Mouse (Mus musculus): ENCODE data around the gene Per1. TPM values are rescaled to one million over a fixed set of nuclear protein-coding genes. Genes with fewer than 3 reads are reported as not detected.

The Per1 gene
- total and polyA plus RNA-seq, 3 experiments = 36.4 to 79.8 (median 44.4) TPM

- no peaks in the 10 kb centered on the region; the same call in 1 of the 2 replicates for H3K4me1 ChIP-seq (ENCODE audit: control insufficient read depth, insufficient read depth, low read length)
- TF ChIP-seq POLR2A (IDR thresholded peaks at IDR 0.05; ENCODE audit: insufficient read depth, low read depth, low read length) (no peak), EP300 (IDR thresholded peaks at IDR 0.05; ENCODE audit: insufficient read depth, low read depth, low read length) (no peak), CTCF (IDR thresholded peaks at IDR 0.05) (no peak)
- H3K27me3 ChIP-seq (ENCODE audit: control insufficient read depth, insufficient read depth, low read length) = no peaks in the 10 kb centered on the region
- no peaks in the 10 kb centered on the region for H3K79me2 ChIP-seq (replicated peaks; ENCODE audit: control insufficient read depth, insufficient read depth, low read length)
- no peak for DNase-seq
- 86% methylated on average over 3 of the region's 3 CpGs for WGBS
- H3K27ac ChIP-seq = no peak overlapping the region
- intact Hi-C loops (cut with DNase I) = no loop called here
- H3K4me3 ChIP-seq = no peak overlapping the region
- H3K36me3 ChIP-seq (ENCODE audit: control insufficient read depth, insufficient read depth, low read length) = no peaks in the 10 kb centered on the region; the same call in 1 of the 2 replicates
- H3K9ac ChIP-seq (ENCODE audit: low read depth, low read length) = no peak overlapping the region
Observed at GRCm38 (mm10) chr11:69114621-69115020, 19.6 kb downstream of the Per1 start.

- Histone ChIP-seq H3K27me3 (ENCODE audit: control insufficient read depth, insufficient read depth, low read length) (no peaks in the 10 kb centered on the region), H3K4me1 (ENCODE audit: control insufficient read depth, insufficient read depth, low read length) (peaks cover 2% of the 10 kb centered on the region; the same call in 1 of the 2 replicates), H3K9ac (ENCODE audit: low read depth, low read length) (no peak overlapping the region), H3K36me3 (ENCODE audit: control insufficient read depth, insufficient read depth, low read length) (no peaks in the 10 kb centered on the region), H3K79me2 (replicated peaks; ENCODE audit: control insufficient read depth, insufficient read depth, low read length) (no peaks in the 10 kb centered on the region), H3K27ac (no peak overlapping the region), H3K4me3 (no peak overlapping the region)
- no peak for DNase-seq
- TF ChIP-seq EP300 (IDR thresholded peaks at IDR 0.05; ENCODE audit: insufficient read depth, low read depth, low read length) (no peak), CTCF (IDR thresholded peaks at IDR 0.05) (no peak), POLR2A (IDR thresholded peaks at IDR 0.05; ENCODE audit: insufficient read depth, low read depth, low read length) (no peak)
- 66% methylated on average over 5 of the region's 5 CpGs for WGBS
- intact Hi-C loops (cut with DNase I) = no loop called here
Observed at GRCm38 (mm10) chr11:69116843-69117242, 21.8 kb downstream of the Per1 start.

- TF ChIP-seq CTCF (IDR thresholded peaks at IDR 0.05) (no peak), POLR2A (IDR thresholded peaks at IDR 0.05; ENCODE audit: insufficient read depth, low read depth, low read length) (no peak), EP300 (IDR thresholded peaks at IDR 0.05; ENCODE audit: insufficient read depth, low read depth, low read length) (no peak)
- 1% methylated on average over 45 of the region's 45 CpGs for WGBS
- H3K27ac ChIP-seq = peak overlapping the region; percentile 87
Observed at GRCm38 (mm10) chr11:69117737-69118695, 23.0 kb downstream of the Per1 start.

GRCm38 (mm10) chr11:69118765-69119164, 23.7 kb downstream of the Per1 start:
- no peak overlapping the region for H3K9ac ChIP-seq (ENCODE audit: low read depth, low read length)
- H3K36me3 ChIP-seq (ENCODE audit: control insufficient read depth, insufficient read depth, low read length) = no peaks in the 10 kb centered on the region
- peaks cover 2% of the 10 kb centered on the region; the same call in 1 of the 2 replicates for H3K4me1 ChIP-seq (ENCODE audit: control insufficient read depth, insufficient read depth, low read length)
- DNase-seq = peak; percentile 84 to 90
- H3K27ac ChIP-seq = peak overlapping the region; percentile 23; the same call in 1 of the 2 replicates
- TF ChIP-seq CTCF (IDR thresholded peaks at IDR 0.05) (no peak), EP300 (IDR thresholded peaks at IDR 0.05; ENCODE audit: insufficient read depth, low read depth, low read length) (peak; percentile 89), POLR2A (IDR thresholded peaks at IDR 0.05; ENCODE audit: insufficient read depth, low read depth, low read length) (0 out of 2 replicates have a peak, but pooled peaks have one; percentile 19)
- WGBS = 5% methylated on average over 15 of the region's 15 CpGs
- H3K27me3 ChIP-seq (ENCODE audit: control insufficient read depth, insufficient read depth, low read length) = no peaks in the 10 kb centered on the region
- intact Hi-C loops (cut with DNase I) = loop anchor here (1.0 kb wide), 1 partner anchor 26 kb away; no protein-coding TSS in a partner anchor
- H3K79me2 ChIP-seq (replicated peaks; ENCODE audit: control insufficient read depth, insufficient read depth, low read length) = no peaks in the 10 kb centered on the region
- H3K4me3 ChIP-seq = peak overlapping the region; percentile 86

More at GRCm38 (mm10) chr11:69117737-69118695, 23.0 kb downstream of the Per1 start:
- Histone ChIP-seq H3K4me1 (ENCODE audit: control insufficient read depth, insufficient read depth, low read length) (peaks cover 2% of the 10 kb centered on the region; the same call in 1 of the 2 replicates), H3K27me3 (ENCODE audit: control insufficient read depth, insufficient read depth, low read length) (no peaks in the 10 kb centered on the region), H3K9ac (ENCODE audit: low read depth, low read length) (peak overlapping the region; percentile 73), H3K4me3 (peak overlapping the region; percentile 86), H3K79me2 (replicated peaks; ENCODE audit: control insufficient read depth, insufficient read depth, low read length) (no peaks in the 10 kb centered on the region), H3K36me3 (ENCODE audit: control insufficient read depth, insufficient read depth, low read length) (no peaks in the 10 kb centered on the region)
- peak; percentile 81 to 83 for DNase-seq
- intact Hi-C loops (cut with DNase I) = loop anchor here (1.0 kb wide), 1 partner anchor 26 kb away; no protein-coding TSS in a partner anchor

GRCm38 (mm10) chr11:69119446-69120155, 24.6 kb downstream of the Per1 start:
- H3K27ac ChIP-seq = no peak overlapping the region
- H3K9ac ChIP-seq (ENCODE audit: low read depth, low read length) = no peak overlapping the region
- no peaks in the 10 kb centered on the region for H3K79me2 ChIP-seq (replicated peaks; ENCODE audit: control insufficient read depth, insufficient read depth, low read length)
- no peak overlapping the region for H3K4me3 ChIP-seq
- no peak for DNase-seq
- H3K4me1 ChIP-seq (ENCODE audit: control insufficient read depth, insufficient read depth, low read length) = peaks cover 2% of the 10 kb centered on the region; the same call in 1 of the 2 replicates
- intact Hi-C loops (cut with DNase I) = loop anchor here (5.0 kb wide), 1 partner anchor 152 kb away; the partner anchor contains the start of gene Slc25a35
- TF ChIP-seq EP300 (IDR thresholded peaks at IDR 0.05; ENCODE audit: insufficient read depth, low read depth, low read length) = no peak
- TF ChIP-seq POLR2A (IDR thresholded peaks at IDR 0.05; ENCODE audit: insufficient read depth, low read depth, low read length) = no peak
- no peak for TF ChIP-seq CTCF (IDR thresholded peaks at IDR 0.05)
- WGBS = 74% methylated on average over 14 of the region's 14 CpGs
- H3K36me3 ChIP-seq (ENCODE audit: control insufficient read depth, insufficient read depth, low read length) = no peaks in the 10 kb centered on the region
- no peaks in the 10 kb centered on the region for H3K27me3 ChIP-seq (ENCODE audit: control insufficient read depth, insufficient read depth, low read length)
